Mouse (Mus musculus): Measurements from ENCODE around the gene Ubac2. TPM values are rescaled to one million over a fixed set of nuclear protein-coding genes. Genes with fewer than 3 reads are reported as not detected.
A peak's percentile ranks its signal among the peaks of the same experiment; 100 is the strongest.

Gene Ubac2
- polyA plus RNA-seq, 1 experiment = 102 TPM

- no peak overlapping the region for H3K4me3 ChIP-seq (ENCODE audit: control insufficient read depth, insufficient read depth, low read length)
- no peak for TF ChIP-seq CTCF (IDR thresholded peaks at IDR 0.05; ENCODE audit: borderline replicate concordance, control insufficient read depth, extremely low read depth, insufficient read depth, low read length, poor library complexity)
- H3K36me3 ChIP-seq (ENCODE audit: control insufficient read depth, insufficient read depth, low read length) = 0 out of 2 replicates have a peak, but pooled peaks cover 3% of the 10 kb centered on the region
- DNase-seq = no peak
- H3K4me1 ChIP-seq (replicated peaks; ENCODE audit: control insufficient read depth, insufficient read depth, low read length) = peaks cover 54% of the 10 kb centered on the region
- no peaks in the 10 kb centered on the region for H3K27me3 ChIP-seq (ENCODE audit: control insufficient read depth, insufficient read depth, low read length)
- 96% methylated on average over 8 of the region's 8 CpGs for WGBS
- H3K27ac ChIP-seq (ENCODE audit: control insufficient read depth, insufficient read depth, low read length) = no peak overlapping the region
Measured at GRCm38 (mm10) chr14:121996786-121997185, 118.4 kb downstream of the Ubac2 start.

- Histone ChIP-seq H3K36me3 (ENCODE audit: control insufficient read depth, insufficient read depth, low read length) (0 out of 2 replicates have a peak, but pooled peaks cover 2% of the 10 kb centered on the region), H3K4me3 (ENCODE audit: control insufficient read depth, insufficient read depth, low read length) (no peak overlapping the region), H3K27me3 (ENCODE audit: control insufficient read depth, insufficient read depth, low read length) (no peaks in the 10 kb centered on the region), H3K27ac (ENCODE audit: control insufficient read depth, insufficient read depth, low read length) (peak overlapping the region; percentile 20), H3K4me1 (replicated peaks; ENCODE audit: control insufficient read depth, insufficient read depth, low read length) (peaks cover 50% of the 10 kb centered on the region)
- 20% methylated on average over 8 of the region's 8 CpGs for WGBS
- TF ChIP-seq POLR2A (IDR thresholded peaks at IDR 0.05; ENCODE audit: control insufficient read depth, extremely low read depth, insufficient read depth, low read length, poor library complexity) (no peak), CTCF (IDR thresholded peaks at IDR 0.05; ENCODE audit: borderline replicate concordance, control insufficient read depth, extremely low read depth, insufficient read depth, low read length, poor library complexity) (no peak)
- DNase-seq = no peak
Measured at GRCm38 (mm10) chr14:121999455-121999854, 121.0 kb downstream of the Ubac2 start.

GRCm38 (mm10) chr14:122000346-122001105 lies 122.1 kb downstream of the Ubac2 start:
- H3K4me1 ChIP-seq (replicated peaks; ENCODE audit: control insufficient read depth, insufficient read depth, low read length) = peaks cover 43% of the 10 kb centered on the region
- no peaks in the 10 kb centered on the region for H3K36me3 ChIP-seq (ENCODE audit: control insufficient read depth, insufficient read depth, low read length)
- TF ChIP-seq CTCF (IDR thresholded peaks at IDR 0.05; ENCODE audit: borderline replicate concordance, control insufficient read depth, extremely low read depth, insufficient read depth, low read length, poor library complexity) = no peak
- TF ChIP-seq POLR2A (IDR thresholded peaks at IDR 0.05; ENCODE audit: control insufficient read depth, extremely low read depth, insufficient read depth, low read length, poor library complexity) = no peak
- peak overlapping the region; percentile 74 for H3K27ac ChIP-seq (ENCODE audit: control insufficient read depth, insufficient read depth, low read length)
- H3K27me3 ChIP-seq (ENCODE audit: control insufficient read depth, insufficient read depth, low read length) = no peaks in the 10 kb centered on the region
- H3K4me3 ChIP-seq (ENCODE audit: control insufficient read depth, insufficient read depth, low read length) = no peak overlapping the region
- WGBS = 72% methylated on average over 17 of the region's 17 CpGs
- DNase-seq = no peak

- H3K36me3 ChIP-seq (ENCODE audit: control insufficient read depth, insufficient read depth, low read length) = no peaks in the 10 kb centered on the region
- DNase-seq = no peak
- no peak overlapping the region for H3K4me3 ChIP-seq (ENCODE audit: control insufficient read depth, insufficient read depth, low read length)
- 90% methylated on average over 7 of the region's 7 CpGs for WGBS
- TF ChIP-seq CTCF (IDR thresholded peaks at IDR 0.05; ENCODE audit: borderline replicate concordance, control insufficient read depth, extremely low read depth, insufficient read depth, low read length, poor library complexity) (no peak), POLR2A (IDR thresholded peaks at IDR 0.05; ENCODE audit: control insufficient read depth, extremely low read depth, insufficient read depth, low read length, poor library complexity) (no peak)
- H3K27me3 ChIP-seq (ENCODE audit: control insufficient read depth, insufficient read depth, low read length) = no peaks in the 10 kb centered on the region
- no peak overlapping the region for H3K27ac ChIP-seq (ENCODE audit: control insufficient read depth, insufficient read depth, low read length)
- H3K4me1 ChIP-seq (replicated peaks; ENCODE audit: control insufficient read depth, insufficient read depth, low read length) = peaks cover 43% of the 10 kb centered on the region
Measured at GRCm38 (mm10) chr14:122002224-122002623, 123.8 kb downstream of the Ubac2 start.

- no peak overlapping the region for H3K4me3 ChIP-seq (ENCODE audit: control insufficient read depth, insufficient read depth, low read length)
- DNase-seq = no peak
- no peaks in the 10 kb centered on the region for H3K36me3 ChIP-seq (ENCODE audit: control insufficient read depth, insufficient read depth, low read length)
- TF ChIP-seq CTCF (IDR thresholded peaks at IDR 0.05; ENCODE audit: borderline replicate concordance, control insufficient read depth, extremely low read depth, insufficient read depth, low read length, poor library complexity) = no peak
- no peak for TF ChIP-seq POLR2A (IDR thresholded peaks at IDR 0.05; ENCODE audit: control insufficient read depth, extremely low read depth, insufficient read depth, low read length, poor library complexity)
- H3K4me1 ChIP-seq (replicated peaks; ENCODE audit: control insufficient read depth, insufficient read depth, low read length) = peaks cover 41% of the 10 kb centered on the region
- H3K27me3 ChIP-seq (ENCODE audit: control insufficient read depth, insufficient read depth, low read length) = no peaks in the 10 kb centered on the region
- H3K27ac ChIP-seq (ENCODE audit: control insufficient read depth, insufficient read depth, low read length) = no peak overlapping the region
Measured at GRCm38 (mm10) chr14:122003812-122004211, 125.4 kb downstream of the Ubac2 start.

GRCm38 (mm10) chr14:122008261-122008660 lies 129.8 kb downstream of the Ubac2 start:
- no peak for DNase-seq
- Histone ChIP-seq H3K27me3 (ENCODE audit: control insufficient read depth, insufficient read depth, low read length) (no peaks in the 10 kb centered on the region), H3K27ac (ENCODE audit: control insufficient read depth, insufficient read depth, low read length) (no peak overlapping the region), H3K4me1 (replicated peaks; ENCODE audit: control insufficient read depth, insufficient read depth, low read length) (peaks cover 40% of the 10 kb centered on the region), H3K36me3 (ENCODE audit: control insufficient read depth, insufficient read depth, low read length) (no peaks in the 10 kb centered on the region), H3K4me3 (ENCODE audit: control insufficient read depth, insufficient read depth, low read length) (no peak overlapping the region)
- TF ChIP-seq CTCF (IDR thresholded peaks at IDR 0.05; ENCODE audit: borderline replicate concordance, control insufficient read depth, extremely low read depth, insufficient read depth, low read length, poor library complexity) (no peak), POLR2A (IDR thresholded peaks at IDR 0.05; ENCODE audit: control insufficient read depth, extremely low read depth, insufficient read depth, low read length, poor library complexity) (no peak)
- WGBS = 80% methylated on average over 4 of the region's 4 CpGs

All from thymus, adult 2 months (tissue).